Mouse (Mus musculus): Measurements from ENCODE around the gene Chd9.

DNA sequence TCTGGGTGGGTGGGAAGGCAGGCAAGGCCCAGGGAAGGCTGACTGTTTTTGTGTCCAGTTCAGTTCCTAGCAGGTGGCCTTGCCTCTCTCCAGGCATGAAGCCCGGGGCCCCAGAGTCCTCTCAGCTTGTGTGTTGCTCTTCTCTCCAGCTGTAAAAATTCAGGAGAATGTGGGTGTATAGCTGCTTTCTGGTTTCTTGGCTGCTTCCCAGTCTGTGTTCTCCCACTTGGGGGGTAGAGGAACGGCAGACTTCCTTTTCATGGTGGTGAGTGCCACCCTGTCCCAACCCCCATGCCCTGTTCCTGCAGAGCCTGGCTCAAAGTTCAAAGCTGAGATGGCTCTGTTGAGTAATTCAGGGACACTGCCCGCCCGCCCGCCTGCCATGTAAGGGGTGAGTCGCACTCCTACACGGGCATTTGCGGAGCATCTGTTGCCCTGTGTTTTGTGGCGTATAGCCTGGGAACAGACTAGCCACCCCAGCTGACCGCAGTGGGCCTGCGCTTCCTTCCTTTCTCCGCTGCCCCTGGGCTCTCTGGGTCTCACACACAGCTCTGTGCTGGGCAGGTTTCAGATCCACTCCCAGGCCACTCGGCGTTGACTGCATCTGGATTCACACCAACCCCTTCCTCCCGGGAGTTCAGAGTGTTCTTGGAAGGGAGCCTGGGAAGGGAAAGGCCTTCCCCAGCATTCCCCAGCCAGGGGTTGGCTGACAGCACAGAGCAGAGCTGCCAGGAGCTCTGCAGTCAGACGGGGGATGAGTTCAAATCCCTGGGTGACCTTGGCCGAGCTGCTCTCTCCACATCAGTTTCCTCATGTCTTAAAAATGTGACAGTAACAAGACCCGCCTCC, 41.1 kb downstream of the Chd9 start:
- no peak for TF ChIP-seq CTCF (IDR thresholded peaks at IDR 0.05; ENCODE audit: extremely low read depth, insufficient read length, insufficient replicate concordance, low read depth, low read length)
- no peak for TF ChIP-seq POLR2A (IDR thresholded peaks at IDR 0.05; ENCODE audit: low read depth, low read length)

All from small intestine, adult 2 months (tissue).